Mouse (Mus musculus) E14TG2a.4 (cell line): Measurements from ENCODE around the gene Gm21858.
"Not testable (repeated sequence)": the region's sequence is repeated elsewhere in the genome, so short reads cannot be mapped to it uniquely, and the experiment has no call there.

Source experiments
- H3K27me3 ChIP-seq: 2 replicates; pipeline ENCODE4 v1.6.1; 2014; ENCODE audit warnings: low read length, control low read depth; ENCODE audit not compliant: insufficient read depth
- H3K36me3 ChIP-seq: 2 replicates; pipeline ENCODE4 v1.6.1; 2014; ENCODE audit warnings: low read length, control low read depth; ENCODE audit not compliant: insufficient read depth
- H3K4me1 ChIP-seq: replicated peaks from 2 replicates; pipeline ENCODE4 v1.6.1; 2014; ENCODE audit warnings: low read depth, low read length, control low read depth
- H3K4me3 ChIP-seq: replicated peaks from 2 replicates; pipeline ENCODE4 v1.5.1; 2014; ENCODE audit warnings: mild to moderate bottlenecking, low read length
- H3K9me3 ChIP-seq: 2 replicates; pipeline ENCODE4 v1.6.1; 2014; ENCODE audit warnings: low read length, control low read depth

Gm21858 gene

DNA sequence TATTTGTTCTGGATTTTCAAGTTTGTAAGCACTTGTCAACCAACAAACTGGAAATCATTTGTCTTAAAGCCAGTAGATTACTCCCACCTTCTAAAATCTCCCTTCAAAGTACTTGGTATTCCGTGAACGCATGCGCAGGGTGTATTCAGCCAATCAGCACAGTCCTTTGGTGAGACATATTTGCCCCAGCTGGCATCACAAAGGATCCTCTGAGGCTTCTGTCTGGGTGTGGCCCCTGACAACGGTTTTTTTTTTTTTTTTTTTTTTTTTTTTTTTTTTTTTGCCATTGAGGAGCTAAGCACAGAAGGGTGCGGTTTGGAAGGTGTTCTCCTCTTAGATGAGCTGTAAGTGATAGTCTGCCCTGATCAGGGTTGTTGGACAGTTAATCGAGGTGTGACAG is at the start of gene Gm21858:
TSS of gene Gm21858 (plus strand) at position 301 of the 400 bp plus-strand sequence.
- not testable (repeated sequence) for H3K27me3 ChIP-seq, H3K36me3 ChIP-seq, H3K4me1 ChIP-seq, H3K9me3 ChIP-seq, H3K4me3 ChIP-seq
